Mouse (Mus musculus): ENCODE data around the gene Cwh43. TPM values are rescaled to one million over a fixed set of nuclear protein-coding genes. Genes with fewer than 3 reads are reported as not detected.

Gene Cwh43
- total RNA-seq, 1 experiment, result 0.31 TPM

- DNase-seq (ENCODE audit: low read depth, low spot score), result peak; percentile 36
- in situ Hi-C loops (cut with MboI; ENCODE audit: low sequenced_read_pairs in 2 of 2, unreplicated experiment in 2 of 2), result loop anchor here (5.0 to 10.0 kb wide), 2 partner anchors 203 to 206 kb away; partner anchors contain the start of gene Lrrc66 (in 1 of the 2)
- H3K9ac ChIP-seq (ENCODE audit: insufficient read depth, low read depth, low read length, poor library complexity, severe bottlenecking), result no peak overlapping the region
- no peaks in the 10 kb centered on the region for H3K36me3 ChIP-seq (ENCODE audit: control insufficient read depth, insufficient read depth, low read length, poor library complexity, severe bottlenecking)
- H3K4me3 ChIP-seq (ENCODE audit: insufficient read depth in 1 of 2, low read depth in 1 of 2, low read length in 2 of 2, poor library complexity in 1 of 2, severe bottlenecking in 1 of 2), result no peak overlapping the region
- H3K4me1 ChIP-seq (ENCODE audit: control insufficient read depth in 2 of 2, insufficient read depth in 2 of 2, low read length in 2 of 2, poor library complexity in 1 of 2), result no peaks in the 10 kb centered on the region
- TF ChIP-seq ZC3H11A (IDR thresholded peaks at IDR 0.05; ENCODE audit: borderline replicate concordance, low read depth, low read length) (peak; percentile 77; the same call in 1 of the 2 replicates), CHD2 (IDR thresholded peaks at IDR 0.05; ENCODE audit: low read depth, low read length) (no peak)
- H3K9me3 ChIP-seq (ENCODE audit: control insufficient read depth, insufficient read depth, low read depth, low read length), result no peaks in the 10 kb centered on the region
- H3K27ac ChIP-seq (ENCODE audit: insufficient read depth, low read depth, low read length, poor library complexity, severe bottlenecking), result no peak overlapping the region
These were observed 25.7 kb downstream of the Cwh43 start for GRCm38 (mm10) chr5:73431581-73431980.

GRCm38 (mm10) chr5:73432805-73433204, 26.9 kb downstream of the Cwh43 start:
- in situ Hi-C loops (cut with MboI; ENCODE audit: low sequenced_read_pairs in 2 of 2, unreplicated experiment in 2 of 2), result loop anchor here (5.0 to 10.0 kb wide), 2 partner anchors 202 to 204 kb away; partner anchors contain the start of gene Lrrc66 (in 1 of the 2)
- no peak for DNase-seq (ENCODE audit: low read depth, low spot score)
- H3K9ac ChIP-seq (ENCODE audit: insufficient read depth, low read depth, low read length, poor library complexity, severe bottlenecking), result no peak overlapping the region

DNA sequence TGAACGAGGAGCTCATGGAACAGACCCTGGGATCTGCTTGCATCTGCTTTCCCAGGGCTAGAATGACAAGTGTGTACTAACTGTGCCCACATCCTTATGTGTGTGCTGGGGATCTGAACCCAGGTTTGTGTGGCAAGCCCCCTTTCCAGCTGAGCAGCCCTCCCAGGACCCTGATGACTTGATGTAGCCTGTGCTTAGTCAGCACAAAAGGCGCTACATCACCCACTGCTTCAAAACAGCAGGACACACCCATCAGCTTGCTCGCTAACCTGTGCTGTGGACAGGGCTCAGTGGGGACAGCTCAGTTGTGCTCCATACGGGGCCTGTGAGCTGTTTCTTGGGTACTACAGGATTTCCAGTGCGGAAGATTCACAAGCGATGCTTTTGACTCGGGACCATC, 28.9 kb downstream of the Cwh43 start:
- TF ChIP-seq MAFK (IDR thresholded peaks at IDR 0.05; ENCODE audit: insufficient read depth, low read depth, low read length) (peak; percentile 86), HCFC1 (IDR thresholded peaks at IDR 0.05; ENCODE audit: borderline replicate concordance, insufficient read depth, low read length) (no peak), CHD2 (IDR thresholded peaks at IDR 0.05; ENCODE audit: low read depth, low read length) (no peak), ZC3H11A (IDR thresholded peaks at IDR 0.05; ENCODE audit: borderline replicate concordance, low read depth, low read length) (no peak)
- Histone ChIP-seq H3K4me3 (ENCODE audit: insufficient read depth in 1 of 2, low read depth in 1 of 2, low read length in 2 of 2, poor library complexity in 1 of 2, severe bottlenecking in 1 of 2) (no peak overlapping the region), H3K27ac (ENCODE audit: insufficient read depth, low read depth, low read length, poor library complexity, severe bottlenecking) (no peak overlapping the region)

More at GRCm38 (mm10) chr5:73432805-73433204, 26.9 kb downstream of the Cwh43 start:
- no peak overlapping the region for H3K27ac ChIP-seq (ENCODE audit: insufficient read depth, low read depth, low read length, poor library complexity, severe bottlenecking)
- no peaks in the 10 kb centered on the region for H3K9me3 ChIP-seq (ENCODE audit: control insufficient read depth, insufficient read depth, low read depth, low read length)
- H3K4me3 ChIP-seq (ENCODE audit: insufficient read depth in 1 of 2, low read depth in 1 of 2, low read length in 2 of 2, poor library complexity in 1 of 2, severe bottlenecking in 1 of 2), result no peak overlapping the region
- no peaks in the 10 kb centered on the region for H3K36me3 ChIP-seq (ENCODE audit: control insufficient read depth, insufficient read depth, low read length, poor library complexity, severe bottlenecking)
- TF ChIP-seq ZNF384 (IDR thresholded peaks at IDR 0.05; ENCODE audit: low read depth, low read length) (no peak), MAFK (IDR thresholded peaks at IDR 0.05; ENCODE audit: insufficient read depth, low read depth, low read length) (no peak), CHD2 (IDR thresholded peaks at IDR 0.05; ENCODE audit: low read depth, low read length) (no peak), HCFC1 (IDR thresholded peaks at IDR 0.05; ENCODE audit: borderline replicate concordance, insufficient read depth, low read length) (no peak), ZC3H11A (IDR thresholded peaks at IDR 0.05; ENCODE audit: borderline replicate concordance, low read depth, low read length) (no peak)
- no peaks in the 10 kb centered on the region for H3K4me1 ChIP-seq (ENCODE audit: control insufficient read depth in 2 of 2, insufficient read depth in 2 of 2, low read length in 2 of 2, poor library complexity in 1 of 2)

GRCm38 (mm10) chr5:73442176-73442575, 36.3 kb downstream of the Cwh43 start:
- in situ Hi-C loops (cut with MboI; ENCODE audit: low sequenced_read_pairs in 2 of 2, unreplicated experiment in 2 of 2), result no loop called here
- H3K9ac ChIP-seq (ENCODE audit: insufficient read depth, low read depth, low read length, poor library complexity, severe bottlenecking), result no peak overlapping the region
- DNase-seq (ENCODE audit: low read depth, low spot score), result no peak

More for the DNA sequence above, 28.9 kb downstream of the Cwh43 start:
- no peaks in the 10 kb centered on the region for H3K9me3 ChIP-seq (ENCODE audit: control insufficient read depth, insufficient read depth, low read depth, low read length)
- H3K4me1 ChIP-seq (ENCODE audit: control insufficient read depth in 2 of 2, insufficient read depth in 2 of 2, low read length in 2 of 2, poor library complexity in 1 of 2), result no peaks in the 10 kb centered on the region
- H3K9ac ChIP-seq (ENCODE audit: insufficient read depth, low read depth, low read length, poor library complexity, severe bottlenecking), result no peak overlapping the region
- no peaks in the 10 kb centered on the region for H3K36me3 ChIP-seq (ENCODE audit: control insufficient read depth, insufficient read depth, low read length, poor library complexity, severe bottlenecking)
- in situ Hi-C loops (cut with MboI; ENCODE audit: low sequenced_read_pairs in 2 of 2, unreplicated experiment in 2 of 2), result loop anchor here (5.0 to 10.0 kb wide), 2 partner anchors 200 to 203 kb away; partner anchors contain the start of gene Lrrc66 (in 1 of the 2)
- no peak for DNase-seq (ENCODE audit: low read depth, low spot score)

DNA sequence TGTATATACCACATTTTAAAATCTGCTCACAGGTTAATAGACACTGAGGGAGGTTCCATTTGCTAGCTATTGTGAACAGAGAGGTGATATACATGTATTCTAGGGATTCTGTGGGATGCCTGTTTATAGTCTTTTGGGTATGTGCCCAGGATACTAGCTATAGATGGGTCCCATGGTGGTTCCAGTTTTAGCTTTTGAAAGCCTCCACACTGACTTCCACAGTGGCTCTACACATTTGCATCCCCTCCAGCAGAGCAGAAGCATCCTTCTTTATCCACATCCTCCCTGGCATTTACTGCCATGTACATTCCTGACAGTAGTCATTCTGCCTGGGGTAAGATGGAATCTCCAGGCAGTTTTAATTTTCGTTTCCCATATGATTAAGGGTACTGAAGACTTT, 44.4 kb downstream of the Cwh43 start:
- Histone ChIP-seq H3K4me1 (ENCODE audit: control insufficient read depth in 2 of 2, insufficient read depth in 2 of 2, low read length in 2 of 2, poor library complexity in 1 of 2) (no peaks in the 10 kb centered on the region), H3K9me3 (ENCODE audit: control insufficient read depth, insufficient read depth, low read depth, low read length) (no peaks in the 10 kb centered on the region), H3K27ac (ENCODE audit: insufficient read depth, low read depth, low read length, poor library complexity, severe bottlenecking) (no peak overlapping the region), H3K4me3 (ENCODE audit: insufficient read depth in 1 of 2, low read depth in 1 of 2, low read length in 2 of 2, poor library complexity in 1 of 2, severe bottlenecking in 1 of 2) (no peak overlapping the region), H3K36me3 (ENCODE audit: control insufficient read depth, insufficient read depth, low read length, poor library complexity, severe bottlenecking) (no peaks in the 10 kb centered on the region), H3K9ac (ENCODE audit: insufficient read depth, low read depth, low read length, poor library complexity, severe bottlenecking) (no peak overlapping the region)
- DNase-seq (ENCODE audit: low read depth, low spot score), result no peak
- TF ChIP-seq CHD2 (IDR thresholded peaks at IDR 0.05; ENCODE audit: low read depth, low read length) (no peak), MAFK (IDR thresholded peaks at IDR 0.05; ENCODE audit: insufficient read depth, low read depth, low read length) (no peak), HCFC1 (IDR thresholded peaks at IDR 0.05; ENCODE audit: borderline replicate concordance, insufficient read depth, low read length) (no peak), ZC3H11A (IDR thresholded peaks at IDR 0.05; ENCODE audit: borderline replicate concordance, low read depth, low read length) (no peak), ZNF384 (IDR thresholded peaks at IDR 0.05; ENCODE audit: low read depth, low read length) (no peak)
- in situ Hi-C loops (cut with MboI; ENCODE audit: low sequenced_read_pairs in 2 of 2, unreplicated experiment in 2 of 2), result no loop called here

More at GRCm38 (mm10) chr5:73442176-73442575, 36.3 kb downstream of the Cwh43 start:
- Histone ChIP-seq H3K27ac (ENCODE audit: insufficient read depth, low read depth, low read length, poor library complexity, severe bottlenecking) (no peak overlapping the region), H3K4me3 (ENCODE audit: insufficient read depth in 1 of 2, low read depth in 1 of 2, low read length in 2 of 2, poor library complexity in 1 of 2, severe bottlenecking in 1 of 2) (no peak overlapping the region), H3K4me1 (ENCODE audit: control insufficient read depth in 2 of 2, insufficient read depth in 2 of 2, low read length in 2 of 2, poor library complexity in 1 of 2) (no peaks in the 10 kb centered on the region), H3K36me3 (ENCODE audit: control insufficient read depth, insufficient read depth, low read length, poor library complexity, severe bottlenecking) (no peaks in the 10 kb centered on the region), H3K9me3 (ENCODE audit: control insufficient read depth, insufficient read depth, low read depth, low read length) (no peaks in the 10 kb centered on the region)
- TF ChIP-seq CHD2 (IDR thresholded peaks at IDR 0.05; ENCODE audit: low read depth, low read length) (no peak), MAFK (IDR thresholded peaks at IDR 0.05; ENCODE audit: insufficient read depth, low read depth, low read length) (no peak), ZNF384 (IDR thresholded peaks at IDR 0.05; ENCODE audit: low read depth, low read length) (no peak), HCFC1 (IDR thresholded peaks at IDR 0.05; ENCODE audit: borderline replicate concordance, insufficient read depth, low read length) (no peak), ZC3H11A (IDR thresholded peaks at IDR 0.05; ENCODE audit: borderline replicate concordance, low read depth, low read length) (no peak)
